Comparison of ENCODE assay signal across 8 mouse cellular contexts in the genomic region with DNA sequence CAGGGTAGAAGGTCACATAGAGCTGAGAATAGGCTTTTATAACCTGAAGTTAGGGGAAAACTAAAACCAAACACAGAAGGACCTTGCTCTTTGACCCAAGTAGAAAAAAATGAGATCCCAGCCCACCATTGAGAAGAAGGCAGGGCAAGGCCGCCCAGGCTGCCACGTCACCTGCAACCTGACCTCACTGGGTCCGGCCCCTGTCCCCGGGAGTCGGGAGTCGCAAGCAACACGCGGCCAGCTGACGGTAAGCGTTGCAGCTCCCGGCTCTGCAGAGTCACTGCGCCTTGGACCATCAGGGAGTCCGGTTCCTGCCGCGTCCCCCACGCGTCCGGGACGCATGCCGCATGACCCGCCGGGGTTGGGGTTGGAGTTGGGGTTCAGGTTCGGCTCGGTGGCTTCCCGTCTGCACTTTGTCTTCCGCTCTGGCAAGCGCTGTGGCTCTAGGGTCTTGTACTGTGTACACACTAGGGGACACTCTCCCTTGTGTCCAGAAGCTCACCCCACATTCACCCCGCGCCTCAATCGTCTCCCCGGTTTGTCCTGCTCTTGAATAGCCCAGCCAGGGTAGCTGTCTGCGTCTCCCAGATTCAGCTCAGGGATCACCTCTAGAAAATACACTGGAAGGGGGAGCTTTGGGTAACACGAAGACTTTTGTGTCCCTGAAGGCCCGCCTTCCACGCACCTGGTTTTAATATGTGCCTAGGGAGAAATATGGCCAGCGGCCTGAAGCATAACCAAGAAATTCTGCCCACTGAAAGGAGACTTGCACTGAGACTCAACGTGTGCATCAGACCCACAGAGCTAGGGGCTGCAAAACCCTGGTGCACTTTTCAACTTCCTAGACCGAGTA. TPM values are rescaled to one million over a fixed set of nuclear protein-coding genes. Genes with fewer than 3 reads are reported as not detected.
DNase-seq lines count a peak whose midpoint lies in the region; ATAC-seq and TF ChIP-seq lines count a peak whose summit lies in the region.

TSS of gene Them7 (plus strand) at position 187 of the 853 bp plus-strand sequence.

- H3K4me1 ChIP-seq in heart, embryonic 16.5 days (ENCODE audit: control insufficient read depth, insufficient read depth, low read length): peaks cover 44% of the 10 kb centered on the region
- no peaks in the 10 kb centered on the region for H3K4me1 ChIP-seq in midbrain, embryonic 14.5 days (ENCODE audit: control insufficient read depth, insufficient read depth, low read length)

- no peak within 1 kb of the TSS for H3K27ac ChIP-seq in gastrocnemius, adult 2 months
- H3K27ac ChIP-seq in heart, embryonic 16.5 days (ENCODE audit: low read length): no peak within 1 kb of the TSS
- no peak within 1 kb of the TSS for H3K27ac ChIP-seq in midbrain, embryonic 14.5 days (replicated peaks; ENCODE audit: low read depth, low read length)
- H3K27ac ChIP-seq in layer of hippocampus, adult 2 months: no peak within 1 kb of the TSS

- peak within 1 kb of the TSS; percentile 58 for H3K4me3 ChIP-seq in gastrocnemius, adult 2 months
- peak within 1 kb of the TSS; percentile 53 for H3K4me3 ChIP-seq in heart, embryonic 16.5 days (ENCODE audit: low read length)
- H3K4me3 ChIP-seq in midbrain, embryonic 14.5 days (replicated peaks; ENCODE audit: low read depth, low read length): peak within 1 kb of the TSS; percentile 31
- no peak within 1 kb of the TSS for H3K4me3 ChIP-seq in layer of hippocampus, adult 2 months

- no peak for TF ChIP-seq CTCF in gastrocnemius, adult 2 months (IDR thresholded peaks at IDR 0.05)
- no peak for TF ChIP-seq CTCF in layer of hippocampus, adult 2 months (conservative IDR thresholded peaks at IDR 0.05)

- peak within 1 kb of the TSS; percentile 67 for H3K9ac ChIP-seq in heart, embryonic 16.5 days (ENCODE audit: low read length)
- no peak within 1 kb of the TSS for H3K9ac ChIP-seq in midbrain, embryonic 14.5 days (replicated peaks; ENCODE audit: low read length)

- peak; percentile 52; the same call in 1 of the 2 replicates for ATAC-seq in heart, embryonic 16.5 days (replicated peaks; ENCODE audit: extremely low read depth, insufficient read depth, low FRiP score)
- peak; percentile 43; the same call in 1 of the 2 replicates for ATAC-seq in midbrain, embryonic 14.5 days (ENCODE audit: low FRiP score, low TSS enrichment)

- H3K36me3 ChIP-seq in heart, embryonic 16.5 days (ENCODE audit: control insufficient read depth, insufficient read depth): no peaks in the 10 kb centered on the region
- no peaks in the 10 kb centered on the region for H3K36me3 ChIP-seq in midbrain, embryonic 14.5 days (ENCODE audit: control insufficient read depth, insufficient read depth, low read length)

- 5% methylated on average over 38 of the region's 38 CpGs for WGBS in heart, embryonic 16.5 days
- 3% methylated on average over 38 of the region's 38 CpGs for WGBS in midbrain, embryonic 14.5 days

- no peaks in the 10 kb centered on the region for H3K9me3 ChIP-seq in heart, embryonic 16.5 days (replicated peaks; ENCODE audit: control insufficient read depth, low read length)
- no peaks in the 10 kb centered on the region for H3K9me3 ChIP-seq in midbrain, embryonic 14.5 days (ENCODE audit: control insufficient read depth, low read length)

- no peaks in the 10 kb centered on the region for H3K27me3 ChIP-seq in heart, embryonic 16.5 days (ENCODE audit: control insufficient read depth, insufficient read depth, low read length)
- H3K27me3 ChIP-seq in midbrain, embryonic 14.5 days (ENCODE audit: control insufficient read depth, insufficient read depth, low read length): peaks cover 11% of the 10 kb centered on the region; the same call in 1 of the 2 replicates

- peak; percentile 23 for DNase-seq in gastrocnemius, adult 2 months
- no peak for DNase-seq in gastrocnemius, postnatal 25 days
- peak; percentile 78 for DNase-seq in embryo, embryonic 9.5 days (ENCODE audit: extremely low spot score)
- DNase-seq in kidney, postnatal 14 days: peak; percentile 87
- DNase-seq in midbrain, embryonic 14.5 days: peak; percentile 28
- DNase-seq in layer of hippocampus, adult 2 months (ENCODE audit: low spot score in 2 of 2): no peak
- no peak for DNase-seq in B cell, adult 2 months

- intact Hi-C loops in gastrocnemius, adult 2 months (cut with DNase I): no loop called here

- H3K4me2 ChIP-seq in heart, embryonic 16.5 days (ENCODE audit: low read depth, low read length): peak within 1 kb of the TSS; percentile 75
- H3K4me2 ChIP-seq in midbrain, embryonic 14.5 days (ENCODE audit: low read length): peak within 1 kb of the TSS; percentile 62

RNA-seq across cellular contexts. Expression of gene Them7, which starts in this region (rescaled TPM):
- total RNA-seq in gastrocnemius, adult 2 months (2021): under 1 TPM in 1 of 2 experiments, not detected in 1; 0.22 TPM
- not detected for total RNA-seq in gastrocnemius, postnatal 25 days (2021)
- 0.98 and 1.0 TPM in 2 replicates for polyA plus RNA-seq in heart, embryonic 16.5 days (2015; fragmentation: Nextera tagmentation; extraction: Ambion mirVana)
- not detected in 2 replicates for polyA plus RNA-seq in midbrain, embryonic 14.5 days (2014; fragmentation: Nextera tagmentation; extraction: Ambion mirVana)
- not detected for total RNA-seq in layer of hippocampus, adult 2 months (2021)

Comparison
In these comparisons a context has a peak if more than half of its experiments do, and no peak if none do; other contexts are left out.
1. Peak in DNase-seq and H3K4me3 ChIP-seq in gastrocnemius, adult 2 months; RNA of the gene not detected or under 1 TPM.
2. Peak in DNase-seq, ATAC-seq, H3K4me3 ChIP-seq and H3K4me2 ChIP-seq in midbrain, embryonic 14.5 days; RNA of the gene not detected or under 1 TPM.
3. DNase-seq: peak in embryo, embryonic 9.5 days (single experiment) and kidney, postnatal 14 days (single experiment); none in gastrocnemius, postnatal 25 days (single experiment), layer of hippocampus, adult 2 months (0 of 2) and B cell, adult 2 months (0 of 2).